Mouse (Mus musculus) embryonic fibroblast, embryonic 13.5 days (primary cell): Measurements from ENCODE around the gene Tra2b. TPM values are rescaled to one million over a fixed set of nuclear protein-coding genes. Genes with fewer than 3 reads are reported as not detected.
A peak's percentile ranks its signal among the peaks of the same experiment; 100 is the strongest.
"Not testable (repeated sequence)": the region's sequence is repeated elsewhere in the genome, so short reads cannot be mapped to it uniquely, and the experiment has no call there.

Source experiments
- H3K27ac ChIP-seq: 2 replicates; pipeline ENCODE4 v1.5.1; 2012; ENCODE audit warnings: low read length, control low read depth, inconsistent platforms; ENCODE audit not compliant: insufficient read depth
- H3K4me1 ChIP-seq: 2 replicates; pipeline ENCODE4 v1.6.1; 2011; ENCODE audit warnings: low read length; ENCODE audit not compliant: control insufficient read depth, insufficient read depth
- H3K4me3 ChIP-seq: 2 replicates; pipeline ENCODE4 v1.5.1; 2011; ENCODE audit warnings: mild to moderate bottlenecking, control low read depth, low read length; ENCODE audit not compliant: insufficient read depth
- CTCF ChIP-seq: IDR thresholded peaks from 2 replicates; pipeline ENCODE4 v1.5.1; 2011; ENCODE audit warnings: mild to moderate bottlenecking, control low read depth, low read length, moderate library complexity, borderline replicate concordance; ENCODE audit not compliant: insufficient read depth
- POLR2A ChIP-seq: IDR thresholded peaks from 2 replicates; pipeline ENCODE4 v1.6.1; 2011; ENCODE audit warnings: low read depth, mild to moderate bottlenecking, control low read depth, low read length, moderate library complexity
- polyA plus RNA-seq: library from polyadenylated mRNA; stranded (reverse); fragments of >200 nt; gene quantifications from 2 replicates; pipeline ENCODE4 v1.2.4, GENCODE M21; 2011; ENCODE audit warnings: low read depth; ENCODE audit not compliant: missing spikeins, insufficient read length

Tra2b gene
- polyA plus RNA-seq, 1 experiment: 218 TPM

DNA sequence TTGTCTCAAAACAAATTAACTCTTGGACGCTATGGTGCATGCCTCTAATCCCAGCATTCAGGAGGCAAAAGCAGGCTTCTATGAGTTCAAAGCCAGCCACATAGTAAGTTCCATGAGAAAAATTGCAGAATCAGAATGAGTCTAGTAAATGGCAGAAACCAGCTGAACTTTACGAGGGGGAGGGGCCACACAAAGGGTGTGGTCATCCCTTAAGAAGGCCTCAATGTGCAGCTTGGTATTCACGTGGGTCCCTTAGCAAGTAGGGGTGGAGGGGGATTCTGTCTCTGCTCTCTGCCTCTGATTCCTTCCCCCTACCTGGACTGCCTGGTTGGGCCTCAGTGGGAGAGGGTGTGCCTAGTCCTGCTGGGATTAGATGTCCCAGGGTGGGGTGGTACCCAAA lies 4.7 kb upstream of the Tra2b start:
- TF ChIP-seq CTCF: no peak
- TF ChIP-seq POLR2A: no peak
- Histone ChIP-seq H3K27ac (no peak overlapping the region), H3K4me3 (no peak overlapping the region), H3K4me1 (no peaks in the 10 kb centered on the region)

DNA sequence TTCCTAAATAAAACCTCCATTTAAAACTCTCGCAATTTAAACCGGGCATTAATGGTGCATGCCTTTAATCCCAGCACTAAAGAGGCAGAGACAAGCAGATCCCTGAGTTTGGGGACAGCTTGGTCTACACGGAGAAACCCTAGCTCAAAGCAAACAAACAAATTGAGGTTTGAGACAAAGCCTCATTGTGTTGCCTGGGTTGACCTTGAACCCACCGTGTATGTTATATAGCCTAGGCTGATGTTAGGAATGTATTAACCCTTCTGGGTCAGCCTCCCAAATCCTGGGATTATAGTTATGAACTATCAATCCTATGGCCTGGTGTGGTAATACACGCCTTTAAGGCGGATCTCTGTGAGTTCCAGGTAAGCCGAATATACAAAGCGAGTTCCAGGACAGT lies 579 bp upstream of the Tra2b start:
- TF ChIP-seq POLR2A (0 out of 2 replicates have a peak, but pooled peaks have one; percentile 13), CTCF (no peak)
- peak overlapping the region; percentile 59 for H3K4me3 ChIP-seq
- no peaks in the 10 kb centered on the region; the same call in 1 of the 2 replicates for H3K4me1 ChIP-seq
- no peak overlapping the region for H3K27ac ChIP-seq

- Histone ChIP-seq H3K27ac (peak overlapping the region; percentile 63), H3K4me3 (peak overlapping the region; percentile 93), H3K4me1 (no peaks in the 10 kb centered on the region; the same call in 1 of the 2 replicates)
- TF ChIP-seq CTCF: no peak
- no peak for TF ChIP-seq POLR2A
Observed at GRCm38 (mm10) chr16:22264962-22265848, 600 bp downstream of the Tra2b start.

DNA sequence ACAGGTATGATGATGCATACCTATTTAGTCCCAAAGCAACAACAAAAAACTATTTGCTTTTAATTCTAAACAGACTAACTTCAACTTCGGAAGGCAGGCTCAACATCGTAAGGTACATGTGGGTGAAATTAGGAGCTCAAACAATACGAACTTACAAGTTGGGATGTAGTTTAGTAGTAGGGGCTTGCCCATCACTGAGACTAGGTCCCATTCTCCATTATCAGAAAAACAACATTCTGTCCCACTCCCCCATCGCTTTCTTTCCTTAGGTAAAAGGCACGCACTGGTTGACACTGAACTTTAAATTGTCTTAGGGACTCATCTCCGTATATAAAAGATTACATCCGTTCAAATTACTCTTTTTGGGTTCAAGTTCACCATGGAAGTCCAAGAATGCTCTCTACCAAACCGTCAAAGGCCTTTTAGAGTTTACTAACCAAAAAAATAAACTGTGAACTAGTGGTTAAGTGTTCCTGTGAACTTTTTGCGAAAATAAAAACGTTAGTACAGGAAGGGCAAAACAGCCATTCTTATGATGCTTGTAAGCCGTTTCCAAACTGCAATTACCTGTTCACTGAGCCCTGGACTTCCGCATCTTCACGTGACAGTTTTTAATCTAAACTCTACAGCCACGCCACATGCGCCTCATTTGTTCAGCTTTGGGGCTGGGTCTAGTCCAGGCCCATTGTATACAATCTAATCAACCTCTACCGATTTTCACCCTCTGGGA lies 1.4 kb downstream of the Tra2b start:
- peak overlapping the region; percentile 93 for H3K4me3 ChIP-seq
- TF ChIP-seq CTCF: no peak
- no peak for TF ChIP-seq POLR2A
- H3K27ac ChIP-seq: peak overlapping the region; percentile 63; the same call in 1 of the 2 replicates

GRCm38 (mm10) chr16:22263124-22263523 lies 2.7 kb downstream of the Tra2b start:
- Histone ChIP-seq H3K4me3 (peak overlapping the region; percentile 93), H3K27ac (no peak overlapping the region), H3K4me1 (no peaks in the 10 kb centered on the region; the same call in 1 of the 2 replicates)
- no peak for TF ChIP-seq POLR2A
- TF ChIP-seq CTCF: no peak

More for the DNA sequence above, 1.4 kb downstream of the Tra2b start:
- no peaks in the 10 kb centered on the region; the same call in 1 of the 2 replicates for H3K4me1 ChIP-seq

GRCm38 (mm10) chr16:22261563-22261962 lies 4.2 kb downstream of the Tra2b start:
- TF ChIP-seq POLR2A (no peak), CTCF (no peak)
- H3K4me3 ChIP-seq: no peak overlapping the region
- no peak overlapping the region for H3K27ac ChIP-seq
- H3K4me1 ChIP-seq: no peaks in the 10 kb centered on the region; the same call in 1 of the 2 replicates

- no peak overlapping the region for H3K27ac ChIP-seq
- no peak overlapping the region for H3K4me3 ChIP-seq
- H3K4me1 ChIP-seq: no peaks in the 10 kb centered on the region; the same call in 1 of the 2 replicates
- no peak for TF ChIP-seq POLR2A
- TF ChIP-seq CTCF: no peak
Observed at GRCm38 (mm10) chr16:22260423-22261143, 5.2 kb downstream of the Tra2b start.

- H3K4me3 ChIP-seq, H3K27ac ChIP-seq, H3K4me1 ChIP-seq: not testable (repeated sequence)
Observed at GRCm38 (mm10) chr16:22252255-22252654, 13.6 kb downstream of the Tra2b start.

GRCm38 (mm10) chr16:22250307-22250706 lies 15.5 kb downstream of the Tra2b start:
- TF ChIP-seq CTCF: no peak
- TF ChIP-seq POLR2A: no peak
- no peak overlapping the region for H3K27ac ChIP-seq
- no peaks in the 10 kb centered on the region for H3K4me1 ChIP-seq
- H3K4me3 ChIP-seq: no peak overlapping the region
